Mouse (Mus musculus) forebrain, embryonic 11.5 days (tissue): Measurements from ENCODE around the gene Pilrb2. TPM values are rescaled to one million over a fixed set of nuclear protein-coding genes. Genes with fewer than 3 reads are reported as not detected.

Experiments
- polyA plus RNA-seq: library from polyadenylated mRNA; unstranded; fragments of >200 nt; fragmentation: Nextera tagmentation; extraction: Ambion mirVana; gene quantifications from 2 replicates; pipeline ENCODE4 v1.2.1, GENCODE M21; 2014

Pilrb2 gene
- polyA plus RNA-seq, 1 experiment from 2014 or later = not detected

Other genes with a start within 250 kb of the Pilrb2 start
- 0.12 and 0.17 TPM in 2 replicates for gene Fbxo24, start 242.8 kb downstream of the Pilrb2 start, polyA plus RNA-seq
- gene Lrch4, start 242.7 kb downstream of the Pilrb2 start, polyA plus RNA-seq = 29.8 and 38.0 TPM in 2 replicates
- gene Gm20605, start 242.6 kb downstream of the Pilrb2 start, polyA plus RNA-seq = 9.9 and 15.3 TPM in 2 replicates
- 9.3 and 10.7 TPM in 2 replicates for gene Sap25, start 230.5 kb downstream of the Pilrb2 start, polyA plus RNA-seq
- gene Irs3, start 226.1 kb downstream of the Pilrb2 start, polyA plus RNA-seq = 0.25 TPM in 1 of 2 replicates, not detected in the other
- 23.5 and 26.0 TPM in 2 replicates for gene Agfg2, start 187.1 kb downstream of the Pilrb2 start, polyA plus RNA-seq
- gene Nyap1, start 130.2 kb downstream of the Pilrb2 start, polyA plus RNA-seq = 3.8 and 4.4 TPM in 2 replicates
- gene Tsc22d4, start 126.1 kb downstream of the Pilrb2 start, polyA plus RNA-seq = 81.1 and 83.5 TPM in 2 replicates
- 72.8 and 77.9 TPM in 2 replicates for gene Ppp1r35, start 93.0 kb downstream of the Pilrb2 start, polyA plus RNA-seq
- gene Mepce, start 84.2 kb downstream of the Pilrb2 start, polyA plus RNA-seq = 11.9 and 12.4 TPM in 2 replicates
- gene Zcwpw1, start 84.0 kb downstream of the Pilrb2 start, polyA plus RNA-seq = 18.1 and 21.2 TPM in 2 replicates
- gene Pilra, start 35.5 kb downstream of the Pilrb2 start, polyA plus RNA-seq = 0.13 and 0.32 TPM in 2 replicates
- gene Pilrb1, start 13.7 kb downstream of the Pilrb2 start, polyA plus RNA-seq = not detected in 2 replicates
- gene Cyp3a13, start 49.8 kb upstream of the Pilrb2 start, polyA plus RNA-seq = not detected in 2 replicates
- not detected in 2 replicates for gene Gjc3, start 91.3 kb upstream of the Pilrb2 start, polyA plus RNA-seq
- not detected in 2 replicates for gene Azgp1, start 109.7 kb upstream of the Pilrb2 start, polyA plus RNA-seq
- not detected in 2 replicates for gene Smok3a, start 149.4 kb upstream of the Pilrb2 start, polyA plus RNA-seq
- gene Smok3b, start 149.6 kb upstream of the Pilrb2 start, polyA plus RNA-seq = not detected in 2 replicates
- gene Smok3c, start 181.4 kb upstream of the Pilrb2 start, polyA plus RNA-seq = not detected in 2 replicates
- 34.0 and 34.2 TPM in 2 replicates for gene Zkscan1, start 213.3 kb upstream of the Pilrb2 start, polyA plus RNA-seq
- 106 and 112 TPM in 2 replicates for gene Zscan21, start 245.1 kb upstream of the Pilrb2 start, polyA plus RNA-seq